In the genomic region with DNA sequence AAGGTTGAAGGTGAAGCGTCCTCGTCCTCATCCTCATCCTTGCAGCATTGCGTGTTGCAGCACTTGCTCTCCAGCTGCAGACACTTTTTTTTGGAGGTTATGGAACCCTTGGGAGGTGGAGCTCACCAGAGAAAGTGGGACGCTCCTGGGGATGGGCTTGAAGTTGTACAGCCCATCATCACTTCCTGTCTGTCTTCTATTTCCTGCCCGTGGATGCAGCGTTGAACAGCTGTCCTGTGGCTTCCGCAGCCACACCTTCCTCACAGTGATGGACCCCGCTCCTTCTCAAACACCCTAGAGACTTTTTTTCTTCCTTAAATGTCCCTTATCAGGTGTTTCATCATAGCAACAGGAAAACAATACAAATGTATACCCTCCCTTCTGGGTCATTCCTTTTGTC, we compare ENCODE assay signal across 21 mouse cellular contexts.
DNase-seq lines count a peak whose midpoint lies in the region; ATAC-seq and TF ChIP-seq lines count a peak whose summit lies in the region.
"Had no signal": no experiment of that assay in that cellular context is flagged by ENCODE, and none has a peak within 500 bp of the region (broad histone marks: within the 10 kb centered on the region; RNA-seq: fewer than 3 reads in every experiment).

No protein-coding gene starts in this region.

- no peaks in the 10 kb centered on the region for H3K9me3 ChIP-seq in forebrain, embryonic 15.5 days
- no peaks in the 10 kb centered on the region for H3K9me3 ChIP-seq in forebrain, postnatal 0 days (ENCODE audit: low read length)
- no peaks in the 10 kb centered on the region for H3K9me3 ChIP-seq in heart, embryonic 10.5 days
- H3K9me3 ChIP-seq: embryonic facial prominence, embryonic 13.5 days; heart, embryonic 12.5 days; limb, embryonic 12.5 days; liver, embryonic 13.5 days; neural tube, embryonic 12.5 days had no signal

- no peak overlapping the region for H3K9ac ChIP-seq in forebrain, embryonic 15.5 days (replicated peaks)
- H3K9ac ChIP-seq in forebrain, postnatal 0 days: no peak overlapping the region
- H3K9ac ChIP-seq: embryonic facial prominence, embryonic 13.5 days; heart, embryonic 12.5 days; hindbrain, embryonic 14.5 days; limb, embryonic 12.5 days; liver, embryonic 13.5 days; lung, embryonic 14.5 days; neural tube, embryonic 12.5 days had no signal

- no peak for TF ChIP-seq CTCF in forebrain, postnatal 0 days (IDR thresholded peaks at IDR 0.05; ENCODE audit: low read depth)

- 90% methylated on average over 8 of the region's 8 CpGs for WGBS in forebrain, embryonic 15.5 days
- WGBS in forebrain, postnatal 0 days: 86% methylated on average over 8 of the region's 8 CpGs
- 72% methylated on average over 8 of the region's 8 CpGs for WGBS in heart, embryonic 10.5 days

- no peaks in the 10 kb centered on the region for H3K36me3 ChIP-seq in forebrain, embryonic 15.5 days
- no peaks in the 10 kb centered on the region for H3K36me3 ChIP-seq in forebrain, postnatal 0 days (ENCODE audit: insufficient read depth)
- no peaks in the 10 kb centered on the region for H3K36me3 ChIP-seq in heart, embryonic 10.5 days
- H3K36me3 ChIP-seq: embryonic facial prominence, embryonic 13.5 days; heart, embryonic 12.5 days; limb, embryonic 12.5 days; liver, embryonic 13.5 days; neural tube, embryonic 12.5 days had no signal

- DNase-seq in forebrain, postnatal 0 days: no peak
- peak; percentile 44 for DNase-seq in CD4-positive, CD25-positive, alpha-beta regulatory T cell, adult 2 months (ENCODE audit: low read depth, low spot score)
- peak; percentile 27 for DNase-seq in naive thymus-derived CD4-positive, alpha-beta T cell, adult 2 months (ENCODE audit: low read depth)
- peak; percentile 71 for DNase-seq in thymus, postnatal 25 days
- DNase-seq in heart, embryonic 10.5 days (ENCODE audit: low spot score): no peak
- no peak for DNase-seq in layer of hippocampus, adult 8-10 months (ENCODE audit: low spot score in 2 of 2)
- DNase-seq: adrenal gland, adult 2 months; cerebellum, postnatal 10 days; gastrocnemius, postnatal 36 days; heart, postnatal 14 days; liver, embryonic 13.5 days; lung, embryonic 14.5 days; lung, postnatal 36 days had no signal

- H3K4me1 ChIP-seq in forebrain, embryonic 15.5 days: peaks cover 26% of the 10 kb centered on the region
- no peaks in the 10 kb centered on the region; the same call in 1 of the 2 replicates for H3K4me1 ChIP-seq in forebrain, postnatal 0 days (ENCODE audit: insufficient read depth)
- peaks cover 6% of the 10 kb centered on the region; the same call in 1 of the 2 replicates for H3K4me1 ChIP-seq in heart, embryonic 10.5 days
- H3K4me1 ChIP-seq: heart, embryonic 12.5 days; liver, embryonic 13.5 days had no signal

- H3K4me3 ChIP-seq in forebrain, embryonic 15.5 days: no peak overlapping the region
- no peak overlapping the region for H3K4me3 ChIP-seq in forebrain, postnatal 0 days (ENCODE audit: low read depth, low read length)
- H3K4me3 ChIP-seq in heart, embryonic 10.5 days: no peak overlapping the region
- H3K4me3 ChIP-seq: embryonic facial prominence, embryonic 13.5 days; heart, embryonic 12.5 days; limb, embryonic 12.5 days; liver, embryonic 13.5 days; neural tube, embryonic 12.5 days had no signal

- no peak for ATAC-seq in forebrain, embryonic 15.5 days (replicated peaks)
- no peak for ATAC-seq in forebrain, postnatal 0 days
- no peak for ATAC-seq in erythroblast, adult 5-6 weeks (replicated peaks; ENCODE audit: low FRiP score, poor library complexity, severe bottlenecking)
- ATAC-seq: intestine, postnatal 0 days had no signal

- H3K27ac ChIP-seq in forebrain, embryonic 15.5 days (replicated peaks): peak overlapping the region; percentile 69
- no peak overlapping the region; the same call in 1 of the 2 replicates for H3K27ac ChIP-seq in forebrain, postnatal 0 days (ENCODE audit: low read depth, low read length)
- no peak overlapping the region for H3K27ac ChIP-seq in heart, embryonic 10.5 days
- H3K27ac ChIP-seq: embryonic facial prominence, embryonic 13.5 days; hindbrain, embryonic 14.5 days; liver, embryonic 13.5 days; neural tube, embryonic 12.5 days had no signal

- no peaks in the 10 kb centered on the region for H3K27me3 ChIP-seq in forebrain, embryonic 15.5 days
- no peaks in the 10 kb centered on the region for H3K27me3 ChIP-seq in forebrain, postnatal 0 days (ENCODE audit: insufficient read depth, low read length)
- peaks cover 10% of the 10 kb centered on the region; the same call in 1 of the 2 replicates for H3K27me3 ChIP-seq in heart, embryonic 10.5 days (ENCODE audit: insufficient read depth, poor library complexity, severe bottlenecking)
- H3K27me3 ChIP-seq: neural tube, embryonic 12.5 days had no signal

- H3K4me2 ChIP-seq in forebrain, embryonic 15.5 days (replicated peaks): no peak overlapping the region
- H3K4me2 ChIP-seq in forebrain, postnatal 0 days (ENCODE audit: low read depth): no peak overlapping the region
- H3K4me2 ChIP-seq: embryonic facial prominence, embryonic 13.5 days; heart, embryonic 12.5 days; hindbrain, embryonic 14.5 days; limb, embryonic 12.5 days; liver, embryonic 13.5 days; lung, embryonic 14.5 days had no signal

Comparison
In these comparisons a context has a peak if more than half of its experiments do, and no peak if none do; other contexts are left out.
1. DNase-seq: peak in CD4-positive, CD25-positive, alpha-beta regulatory T cell, adult 2 months (single experiment), naive thymus-derived CD4-positive, alpha-beta T cell, adult 2 months (single experiment) and thymus, postnatal 25 days (single experiment); none in forebrain, postnatal 0 days (single experiment), heart, embryonic 10.5 days (single experiment) and layer of hippocampus, adult 8-10 months (0 of 2).